Mouse (Mus musculus) bone marrow macrophage, adult 2 months (primary cell): ENCODE results near the gene Slx1b.

ENCODE experiments used
- CTCF ChIP-seq: IDR thresholded peaks from 2 replicates; pipeline ENCODE4 v1.5.1; 2012; ENCODE audit warnings: low read depth, mild to moderate bottlenecking, low read length, moderate library complexity
- POLR2A ChIP-seq: IDR thresholded peaks from 2 replicates; pipeline ENCODE4 v1.6.1; 2012; ENCODE audit warnings: mild to moderate bottlenecking, low read depth, low read length, borderline replicate concordance

GRCm38 (mm10) chr7:126690737-126691136 is 4.8 kb downstream of the Slx1b start:
- TF ChIP-seq CTCF (no peak), POLR2A (no peak)
